Mouse (Mus musculus): ENCODE data around the gene Pald1.
A peak's percentile ranks its signal among the peaks of the same experiment; 100 is the strongest.

Pald1 gene

DNA sequence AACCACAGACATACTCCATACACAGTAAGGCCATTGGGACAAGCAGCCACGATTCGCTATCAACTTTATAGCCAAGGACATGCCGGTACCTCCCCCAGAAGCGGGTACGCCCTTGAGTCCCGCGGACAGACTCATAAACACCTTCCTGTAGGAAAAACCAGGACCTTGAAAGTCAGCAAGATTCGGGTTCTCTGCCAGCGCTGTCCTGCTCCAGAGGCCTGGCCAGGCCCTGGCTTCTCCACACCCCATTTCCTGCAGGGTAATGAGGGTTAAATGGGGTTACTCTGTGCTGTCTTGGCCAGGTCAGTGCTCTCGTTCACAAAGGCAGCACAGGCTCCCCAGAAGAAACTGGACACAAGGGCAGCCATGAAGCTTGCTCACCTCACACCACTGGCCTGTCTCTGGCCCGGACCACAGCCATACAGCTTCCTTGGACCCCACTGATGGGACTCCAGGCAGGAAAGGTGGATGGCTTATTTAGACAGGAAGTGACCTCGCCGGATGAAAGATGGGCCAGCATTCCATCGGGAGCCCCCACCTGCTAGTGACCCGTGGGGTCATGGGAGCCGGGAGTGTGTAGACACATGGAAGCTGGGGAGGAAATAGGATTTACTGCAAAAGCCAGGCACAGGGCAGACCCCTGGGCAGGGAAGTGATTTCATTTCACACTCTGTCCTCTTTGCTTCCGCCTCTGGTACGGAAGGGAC, 12.9 kb downstream of the Pald1 start:
- no peak for DNase-seq (ENCODE audit: low read depth, low spot score)

- DNase-seq (ENCODE audit: low read depth, low spot score): no peak
Measured at GRCm38 (mm10) chr10:61369755-61370154, 13.6 kb downstream of the Pald1 start.

DNA sequence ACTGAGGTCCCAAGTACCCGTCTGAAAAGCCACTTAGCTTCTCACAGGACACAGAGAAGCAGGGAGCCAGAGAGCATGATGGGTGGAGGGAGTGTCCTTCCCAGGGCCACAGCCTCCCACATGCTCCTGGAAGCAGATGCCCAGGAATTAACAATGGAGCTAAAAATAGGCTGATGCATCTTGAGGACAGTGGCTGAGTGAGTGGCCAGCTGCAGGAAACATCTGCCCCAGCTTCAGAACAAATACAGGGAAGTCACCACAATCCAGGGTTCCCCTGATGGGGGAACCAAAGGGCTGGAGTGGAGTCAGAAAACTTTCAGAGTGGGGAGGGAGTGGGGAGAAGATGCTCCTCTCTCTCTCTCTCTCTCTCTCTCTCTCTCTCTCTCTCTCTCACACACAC, 17.4 kb downstream of the Pald1 start:
- DNase-seq (ENCODE audit: low read depth, low spot score): no peak

DNA sequence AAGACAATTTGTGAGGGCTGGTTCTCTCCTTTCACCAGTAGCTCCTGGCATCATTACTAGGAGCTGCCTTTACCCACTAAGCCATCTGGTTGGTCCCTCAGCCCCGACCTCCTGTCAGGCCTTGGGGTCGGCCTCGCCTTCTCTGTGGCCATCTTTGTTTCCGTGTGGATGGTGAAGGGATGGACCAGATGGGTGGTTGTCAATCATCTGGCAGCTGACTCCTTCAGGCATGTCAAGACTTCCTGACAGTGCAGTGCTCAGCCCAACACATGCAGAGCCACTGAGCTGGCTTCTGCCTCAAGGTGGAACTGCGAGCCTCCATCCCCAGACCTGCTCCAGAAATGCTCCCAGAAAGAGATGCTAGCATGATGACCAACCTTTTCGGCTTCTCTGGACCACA, 18.9 kb downstream of the Pald1 start:
- DNase-seq (ENCODE audit: low read depth, low spot score): no peak

DNA sequence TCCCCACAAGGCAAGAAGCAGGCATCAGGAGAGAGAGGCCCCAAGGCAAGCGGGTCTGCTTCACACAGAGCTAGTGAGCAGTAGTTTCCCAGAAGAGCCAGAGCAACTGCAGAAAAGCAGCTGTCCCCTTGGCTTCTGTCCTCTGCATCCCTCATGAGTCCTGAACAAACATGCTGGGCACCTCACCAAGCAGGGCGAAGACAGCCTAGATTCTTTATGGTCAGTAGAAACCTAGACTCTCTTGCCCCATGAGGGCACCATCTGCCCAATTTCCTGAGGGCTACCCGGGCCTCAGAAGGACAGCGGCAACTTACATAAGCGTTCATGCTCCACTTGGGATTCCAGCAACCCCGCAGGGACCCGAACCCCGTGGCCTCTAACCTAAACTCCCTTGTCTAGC, 20.3 kb downstream of the Pald1 start:
- no peak for DNase-seq (ENCODE audit: low read depth, low spot score)

DNA sequence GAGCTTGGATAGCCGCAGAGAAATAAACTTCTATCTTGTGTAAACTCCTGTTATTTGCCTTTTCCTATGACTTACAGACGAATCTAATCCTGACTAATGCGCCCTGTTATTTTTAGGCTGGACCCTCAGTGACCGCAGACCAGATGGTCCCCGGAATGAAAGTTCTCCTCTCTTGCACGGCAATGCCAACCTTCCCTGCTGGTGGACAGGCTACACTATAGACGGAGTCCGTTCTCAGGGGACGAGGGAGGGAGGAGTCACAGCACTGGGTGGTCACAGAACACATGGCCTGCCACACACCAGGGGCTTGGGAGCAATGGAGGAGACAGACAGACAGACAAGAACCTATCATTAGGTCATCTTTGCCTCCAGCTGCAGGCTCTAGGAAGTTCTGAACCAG, 20.8 kb downstream of the Pald1 start:
- no peak for DNase-seq (ENCODE audit: low read depth, low spot score)

GRCm38 (mm10) chr10:61360667-61361066, 22.7 kb downstream of the Pald1 start:
- DNase-seq (ENCODE audit: low read depth, low spot score): no peak

- no peak for DNase-seq (ENCODE audit: low read depth, low spot score)
Measured at GRCm38 (mm10) chr10:61359411-61359810, 23.9 kb downstream of the Pald1 start.

DNA sequence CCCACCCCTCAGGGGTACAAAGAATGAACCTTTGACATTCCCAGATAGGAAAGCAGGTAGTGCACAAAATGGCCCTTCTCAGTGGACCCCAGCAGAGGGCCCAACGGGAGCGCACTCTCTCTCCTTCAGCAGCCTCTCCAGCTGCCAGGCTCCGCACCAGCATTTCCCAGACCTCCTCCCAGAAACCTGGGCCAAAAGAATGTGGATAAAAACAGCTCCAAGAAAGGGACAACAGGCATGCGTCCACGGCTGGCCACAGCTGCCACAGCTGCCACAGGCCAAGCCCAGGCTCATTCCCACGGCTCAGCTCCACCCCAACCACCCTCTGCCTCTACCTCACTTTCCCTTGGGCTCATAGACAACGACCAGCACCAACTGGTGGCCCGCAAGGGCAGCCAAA, 25.7 kb downstream of the Pald1 start:
- DNase-seq (ENCODE audit: low read depth, low spot score): no peak

DNA sequence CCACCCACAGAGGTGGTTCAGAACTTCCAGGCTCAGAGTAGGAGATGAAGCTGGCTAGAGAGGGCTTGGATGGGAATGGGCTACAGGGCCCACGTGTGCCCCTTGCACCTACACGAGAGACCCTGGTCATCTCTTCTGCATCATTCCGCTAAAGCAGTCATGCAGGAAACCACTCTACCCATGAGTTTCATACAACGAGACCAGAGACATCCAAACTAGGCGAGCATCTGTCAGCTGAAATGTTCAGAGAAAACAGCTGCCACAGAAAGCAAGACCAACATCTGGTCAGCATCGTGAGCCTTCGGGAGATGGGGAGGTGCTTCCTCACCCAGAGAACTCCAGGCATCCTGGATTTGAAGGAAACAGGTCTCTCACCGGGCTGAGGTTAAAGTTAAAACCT, 26.8 kb downstream of the Pald1 start:
- DNase-seq (ENCODE audit: low read depth, low spot score): no peak

DNA sequence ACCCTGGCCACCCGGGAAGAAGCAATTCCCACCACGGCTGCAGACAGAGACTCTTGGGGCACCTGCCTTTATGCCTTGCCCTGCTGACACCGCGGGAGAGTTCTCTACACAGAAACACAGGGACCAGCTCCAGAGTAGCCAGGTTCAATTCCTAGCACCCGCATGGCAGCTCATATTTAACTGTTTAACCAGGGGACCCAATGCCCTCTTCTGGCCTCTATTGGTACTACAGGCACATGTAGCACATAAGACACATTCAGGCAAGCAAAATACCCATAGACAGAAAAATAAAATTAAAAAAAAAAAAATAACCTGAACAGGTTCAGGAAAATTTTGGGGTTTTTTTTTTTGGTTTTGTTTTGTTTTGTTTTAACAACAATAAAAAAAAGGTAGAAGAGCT, 27.2 kb downstream of the Pald1 start:
- no peak for DNase-seq (ENCODE audit: low read depth, low spot score)

- no peak for DNase-seq (ENCODE audit: low read depth, low spot score)
Measured at GRCm38 (mm10) chr10:61355611-61356010, 27.7 kb downstream of the Pald1 start.

- DNase-seq (ENCODE audit: low read depth, low spot score): no peak
Measured at GRCm38 (mm10) chr10:61351216-61351615, 32.1 kb downstream of the Pald1 start.

DNA sequence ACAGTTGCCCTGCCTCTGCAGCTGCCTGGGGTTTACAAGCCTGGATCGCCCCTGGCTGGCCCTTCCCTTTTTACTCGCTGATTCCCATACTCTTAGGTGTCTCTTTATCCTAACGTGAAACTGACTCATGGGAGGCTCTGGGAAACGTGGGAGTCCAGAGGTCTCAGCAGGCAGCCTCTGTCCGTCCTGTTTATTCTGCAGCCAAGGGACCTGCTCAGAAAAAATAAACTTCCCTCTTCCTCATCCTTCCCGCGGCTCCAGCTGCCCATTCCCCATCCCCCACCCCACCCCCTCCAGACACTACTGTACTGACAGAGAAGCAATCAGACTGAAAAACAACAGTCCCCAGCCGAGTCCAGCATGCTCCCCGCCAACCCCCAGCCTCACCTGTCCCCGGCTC, 37.0 kb downstream of the Pald1 start:
- no peak for DNase-seq (ENCODE audit: low read depth, low spot score)

DNA sequence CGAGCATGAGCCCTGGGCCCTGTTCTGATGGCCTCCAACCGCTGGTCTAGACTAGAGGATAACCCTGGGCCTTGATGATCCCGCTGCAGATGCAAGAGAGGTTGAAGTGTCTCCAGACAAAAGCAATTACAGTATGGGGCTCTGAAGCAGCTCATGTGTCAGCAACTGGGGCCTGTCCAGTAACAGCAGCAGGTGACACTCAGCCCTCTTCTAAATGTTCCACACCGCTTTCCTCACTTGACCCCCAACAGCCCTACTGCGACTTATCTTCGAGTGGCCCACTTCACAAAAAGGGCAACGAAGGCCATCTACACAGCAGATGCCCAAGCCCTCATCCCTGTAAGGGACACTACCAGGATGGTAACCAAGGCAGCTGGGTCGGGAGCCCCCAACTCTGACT, 38.2 kb downstream of the Pald1 start:
- DNase-seq (ENCODE audit: low read depth, low spot score): no peak

DNA sequence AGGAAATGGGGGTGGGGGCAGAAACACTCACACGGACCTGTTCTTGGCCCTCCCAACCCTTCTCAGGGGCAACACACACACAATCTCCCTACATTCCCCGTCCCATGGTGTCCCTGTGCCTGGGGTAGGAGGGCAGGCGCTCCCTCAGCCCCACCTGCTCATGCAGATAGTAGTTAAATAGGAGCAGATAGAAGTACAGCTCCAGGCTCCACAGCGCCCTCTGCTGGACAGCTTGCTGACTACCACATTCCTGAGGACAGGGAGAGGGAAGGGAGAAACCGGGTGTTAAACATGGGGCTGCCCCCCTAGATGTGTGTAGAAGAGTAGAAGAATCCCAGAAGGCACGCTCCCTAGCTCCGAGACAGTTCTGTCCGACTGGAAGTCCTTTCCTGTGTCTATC, 39.4 kb downstream of the Pald1 start:
- no peak for DNase-seq (ENCODE audit: low read depth, low spot score)

- no peak for DNase-seq (ENCODE audit: low read depth, low spot score)
Measured at GRCm38 (mm10) chr10:61342750-61343149, 40.6 kb downstream of the Pald1 start.

DNA sequence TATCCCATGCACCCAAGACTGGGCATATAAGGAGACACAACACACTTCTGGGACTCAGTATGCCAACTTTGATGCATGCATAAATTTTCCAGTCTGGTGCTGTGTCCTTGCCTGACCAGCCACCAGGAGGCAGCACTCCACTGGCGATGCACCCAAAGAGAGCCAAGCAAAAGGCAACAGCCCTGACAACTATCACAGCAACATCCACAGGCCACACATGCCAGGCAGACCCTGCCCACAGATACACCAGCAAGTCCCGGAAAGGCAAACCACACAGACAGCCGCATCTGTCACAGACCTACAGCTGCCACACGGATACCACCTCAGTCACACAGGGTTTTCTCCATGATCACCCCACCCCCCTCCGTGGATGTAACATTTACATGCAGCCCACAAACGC, 41.8 kb downstream of the Pald1 start:
- peak; percentile 46 for DNase-seq (ENCODE audit: low read depth, low spot score)

DNA sequence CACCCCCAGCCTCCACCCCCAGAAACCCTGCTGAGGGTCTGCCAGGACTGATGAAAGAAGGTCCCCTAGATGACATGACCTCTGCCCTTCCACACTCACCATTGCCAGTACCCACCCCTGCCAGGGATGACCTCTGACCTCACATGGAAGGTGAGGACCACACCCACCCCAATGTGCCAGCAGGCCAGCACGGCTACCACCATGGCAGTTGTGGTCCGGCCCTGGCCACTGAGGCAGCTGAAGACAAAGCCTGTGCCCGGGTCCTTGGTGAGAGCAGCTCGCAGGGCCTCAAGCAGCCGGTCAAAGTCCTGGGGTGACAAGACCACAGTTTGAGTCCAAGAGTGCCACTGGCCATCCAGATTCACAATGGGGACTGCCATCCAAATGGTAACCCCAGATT, 42.3 kb downstream of the Pald1 start:
- no peak for DNase-seq (ENCODE audit: low read depth, low spot score)

DNA sequence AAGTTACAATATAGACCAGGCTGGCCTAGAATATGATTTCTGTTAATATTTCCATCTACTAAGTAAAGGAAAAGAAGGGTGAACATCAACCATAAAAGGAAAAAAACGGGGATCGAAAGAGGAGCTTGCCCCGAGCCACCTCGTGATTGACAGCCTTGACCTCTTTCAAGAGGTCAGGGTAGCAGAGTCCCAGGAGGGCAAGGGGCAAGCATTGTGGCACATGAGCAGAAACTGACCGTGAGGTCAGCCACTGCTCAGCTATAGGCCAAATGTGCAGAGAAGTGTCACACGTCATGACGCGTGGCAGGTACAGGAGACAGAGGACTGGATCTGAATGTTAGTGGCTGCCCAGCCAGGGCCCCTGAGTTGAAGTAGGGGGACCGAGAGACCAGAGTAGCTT, 43.1 kb downstream of the Pald1 start:
- DNase-seq (ENCODE audit: low read depth, low spot score): no peak

- DNase-seq (ENCODE audit: low read depth, low spot score): no peak
Measured at GRCm38 (mm10) chr10:61339216-61339615, 44.1 kb downstream of the Pald1 start.

DNA sequence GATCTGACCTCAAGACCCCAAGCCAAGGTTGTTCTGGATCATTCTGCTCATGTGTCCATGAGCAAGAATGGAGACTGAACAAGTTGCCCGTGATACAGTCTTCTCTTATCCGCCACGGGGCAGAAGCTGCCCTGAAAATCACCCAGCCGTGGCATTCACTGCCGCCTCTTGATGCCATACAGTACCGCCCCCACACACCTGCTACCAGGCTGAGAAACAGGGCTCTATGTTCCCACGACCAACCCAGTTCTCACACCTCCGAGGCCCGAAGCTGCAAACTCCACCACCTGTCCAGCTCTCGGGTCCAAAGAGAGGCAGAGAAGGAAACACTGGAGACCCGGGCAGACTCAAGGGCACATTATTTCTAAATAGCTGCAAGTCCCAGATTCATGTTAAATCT, 45.7 kb downstream of the Pald1 start:
- DNase-seq (ENCODE audit: low read depth, low spot score): no peak

GRCm38 (mm10) chr10:61336592-61336991, 46.7 kb downstream of the Pald1 start:
- no peak for DNase-seq (ENCODE audit: low read depth, low spot score)

DNA sequence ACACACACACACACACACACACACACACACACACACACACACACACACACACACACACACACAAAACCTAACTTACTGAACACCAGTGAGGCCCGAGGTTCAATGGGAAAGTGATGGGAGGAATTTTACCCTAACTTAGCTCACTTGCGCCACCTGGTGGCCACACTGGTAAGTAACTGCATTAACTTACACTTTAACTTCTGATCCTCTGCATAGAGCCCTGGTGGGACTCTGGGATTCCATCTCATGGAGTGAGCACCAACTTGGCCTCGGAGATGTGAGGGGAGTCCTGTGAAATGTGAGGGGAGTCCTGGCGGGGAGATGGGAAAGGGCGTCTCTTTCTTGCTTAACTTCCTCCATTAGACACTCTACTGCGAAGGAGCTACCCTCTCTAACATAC, 47.2 kb downstream of the Pald1 start:
- DNase-seq (ENCODE audit: low read depth, low spot score): peak; percentile 82

Measured in embryo, embryonic 11.5 days (tissue).